Mouse (Mus musculus) T-helper 1 cell (primary cell): ENCODE results near the gene Prss56.

Experiments used
- in situ Hi-C: fragments of 300-600 bp; cut with MboI, MseI; formaldehyde crosslinking; loops from one replicate; pipeline ENCODE4 v1.15.1; 2025; ENCODE audit warnings: high pct_unique_total_duplicates

Gene Prss56

GRCm38 (mm10) chr1:87227160-87227550 is 44.0 kb downstream of the Prss56 start:
- in situ Hi-C loops, result no loop called here

DNA sequence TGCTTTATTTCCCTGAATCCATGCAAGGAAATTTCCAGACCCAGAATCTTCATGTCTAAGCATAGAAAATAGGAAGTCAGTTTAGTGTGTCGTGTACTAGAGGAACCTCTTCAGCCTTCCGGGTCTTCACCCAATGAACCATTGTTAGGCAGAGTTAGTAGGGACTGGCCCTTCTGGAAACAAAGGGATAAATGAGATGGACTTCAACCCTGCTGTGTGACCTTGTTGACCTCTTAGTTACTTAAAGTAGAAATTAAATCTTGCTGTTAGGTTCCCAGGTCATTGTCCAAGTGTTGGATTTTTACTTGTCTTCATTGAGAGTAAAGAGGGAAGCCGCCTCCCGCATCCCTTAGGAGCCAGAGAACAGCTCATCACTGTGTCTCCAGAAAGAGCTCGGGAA is 47.5 kb downstream of the Prss56 start:
- in situ Hi-C loops, result no loop called here

DNA sequence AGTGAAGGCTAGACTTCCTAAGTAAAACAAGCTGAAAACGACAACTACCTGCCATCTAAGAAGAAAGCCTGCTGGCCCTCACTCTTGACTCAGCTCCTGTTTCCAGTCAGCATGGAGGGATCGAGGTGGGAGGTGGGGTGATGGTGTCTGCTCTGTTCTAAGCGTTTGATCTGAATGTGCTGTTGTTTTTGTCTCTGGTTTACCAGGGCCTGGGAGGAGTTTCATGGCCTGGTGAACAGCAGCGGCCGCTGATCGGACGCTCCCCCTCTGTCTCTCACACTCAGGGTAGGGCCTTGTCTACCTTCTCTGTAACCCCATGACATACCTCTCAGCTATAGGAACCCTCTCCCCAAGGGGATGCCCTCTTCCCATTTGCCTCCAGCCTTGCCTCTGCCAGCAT is 49.1 kb downstream of the Prss56 start:
- in situ Hi-C loops, result no loop called here
